Mouse (Mus musculus) forebrain, embryonic 15.5 days (tissue): ENCODE results near the gene Flad1. TPM values are rescaled to one million over a fixed set of nuclear protein-coding genes. Genes with fewer than 3 reads are reported as not detected.

Experiments
- ATAC-seq: fragments of 200-750 bp; cut with Nextera tagmentation; replicated peaks from 2 replicates; pipeline ENCODE4 v1.8.0; 2017; ENCODE audit warnings: mild to moderate bottlenecking, moderate TSS enrichment, moderate library complexity
- H3K27ac ChIP-seq: fragments of 300-500 bp; sonication (generic); replicated peaks from 2 replicates; pipeline ENCODE4 v1.5.1; 2015; ENCODE audit warnings: mild to moderate bottlenecking, inconsistent platforms
- H3K27me3 ChIP-seq: fragments of 300-500 bp; sonication (generic); 2 replicates; pipeline ENCODE4 v1.6.1; 2015; ENCODE audit warnings: inconsistent platforms
- H3K36me3 ChIP-seq: fragments of 300-500 bp; sonication (generic); 2 replicates; pipeline ENCODE4 v1.6.1; 2015; ENCODE audit warnings: mild to moderate bottlenecking, inconsistent platforms
- H3K4me1 ChIP-seq: fragments of 300-500 bp; sonication (generic); 2 replicates; pipeline ENCODE4 v1.6.1; 2015; ENCODE audit warnings: inconsistent platforms
- H3K4me2 ChIP-seq: fragments of 300-500 bp; sonication (generic); replicated peaks from 2 replicates; pipeline ENCODE4 v1.6.1; 2015; ENCODE audit warnings: mild to moderate bottlenecking, inconsistent platforms
- H3K4me3 ChIP-seq: fragments of 300-500 bp; sonication (generic); 2 replicates; pipeline ENCODE4 v1.5.1; 2015; ENCODE audit warnings: mild to moderate bottlenecking, inconsistent platforms
- H3K9ac ChIP-seq: fragments of 300-500 bp; sonication (generic); replicated peaks from 2 replicates; pipeline ENCODE4 v1.6.1; 2015; ENCODE audit warnings: mild to moderate bottlenecking, inconsistent platforms
- H3K9me3 ChIP-seq: fragments of 300-500 bp; sonication (generic); 2 replicates; pipeline ENCODE4 v1.6.1; 2016; ENCODE audit warnings: inconsistent platforms
- WGBS: fragments of 180-500 bp; shearing (Covaris S2); methylation state at CpG from one replicate; pipeline ENCODE4 v1.1.7; 2015; ENCODE audit warnings: mixed read lengths; 5-methylcytosine and 5-hydroxymethylcytosine counted together
- polyA plus RNA-seq: library from polyadenylated mRNA; unstranded; fragments of >200 nt; fragmentation: Nextera tagmentation; extraction: Ambion mirVana; gene quantifications from 2 replicates; pipeline ENCODE4 v1.2.1, GENCODE M21; 2015

The Flad1 gene
- 42.0 and 42.3 TPM in 2 replicates for polyA plus RNA-seq

DNA sequence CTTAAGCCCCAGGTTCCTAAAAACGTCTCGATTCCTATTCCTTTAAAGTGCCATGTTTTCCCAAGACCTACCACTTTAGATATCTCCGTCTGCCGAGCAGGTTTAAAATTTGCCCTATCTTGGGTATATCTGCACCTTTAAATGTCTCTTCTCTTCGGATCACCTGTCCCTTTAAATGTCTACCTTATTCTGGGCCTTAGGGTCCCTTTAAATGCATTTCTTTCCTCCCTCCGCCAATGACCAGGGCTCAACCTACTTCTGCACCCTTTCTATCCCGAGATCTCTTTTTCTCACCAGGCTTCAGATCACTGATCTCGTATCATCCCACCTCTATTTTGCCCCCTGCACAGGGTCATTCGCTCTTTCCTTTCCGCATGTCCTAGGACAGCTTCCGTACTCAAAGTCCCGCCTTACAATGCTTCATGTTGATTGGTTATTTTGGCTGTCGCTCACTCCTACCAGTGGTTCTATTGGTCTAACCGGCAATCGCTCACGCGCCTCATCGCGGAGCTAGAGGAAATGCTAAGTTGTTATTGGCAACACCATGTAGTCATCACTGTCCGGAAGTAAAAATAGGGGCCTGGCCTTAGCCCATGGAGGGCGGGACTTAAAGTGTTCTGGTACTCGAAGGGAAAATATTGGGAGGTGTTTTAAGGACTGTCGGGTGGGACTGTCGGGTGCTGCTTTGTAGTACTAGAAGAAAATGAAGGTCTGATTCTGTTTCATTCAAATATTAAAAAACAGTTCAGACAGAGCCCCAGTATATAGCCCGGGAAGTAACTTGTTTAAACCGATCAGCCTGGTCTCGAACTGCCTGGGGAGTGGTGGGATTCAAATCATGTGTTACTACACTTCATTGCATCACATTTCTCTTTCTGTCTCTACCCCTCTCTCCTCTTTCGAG lies at the start of gene Flad1:
Gene Flad1 (minus strand): TSS at position 381 of the 904 bp plus-strand sequence.
- ATAC-seq, result peak; percentile 100
- H3K9me3 ChIP-seq, result no peaks in the 10 kb centered on the region
- H3K4me2 ChIP-seq, result peak within 1 kb of the TSS; percentile 67
- peak within 1 kb of the TSS; percentile 69 for H3K4me3 ChIP-seq
- H3K27ac ChIP-seq, result peak within 1 kb of the TSS; percentile 71
- peaks cover 26% of the 10 kb centered on the region for H3K36me3 ChIP-seq
- H3K4me1 ChIP-seq, result peaks cover 26% of the 10 kb centered on the region
- H3K9ac ChIP-seq, result peak within 1 kb of the TSS; percentile 60
- H3K27me3 ChIP-seq, result no peaks in the 10 kb centered on the region
- 6% methylated on average over 28 of the region's 28 CpGs for WGBS

- Histone ChIP-seq H3K27me3 (no peaks in the 10 kb centered on the region), H3K4me1 (peaks cover 16% of the 10 kb centered on the region), H3K4me3 (peak overlapping the region; percentile 57), H3K4me2 (peak overlapping the region; percentile 64), H3K9ac (peak overlapping the region; percentile 72), H3K9me3 (no peaks in the 10 kb centered on the region), H3K27ac (peak overlapping the region; percentile 92), H3K36me3 (no peaks in the 10 kb centered on the region)
- WGBS, result under 1% methylated on average over 35 of the region's 36 CpGs
- ATAC-seq, result peak; percentile 90
Measured at GRCm38 (mm10) chr3:89458965-89459807, 47.5 kb upstream of the Flad1 start.

DNA sequence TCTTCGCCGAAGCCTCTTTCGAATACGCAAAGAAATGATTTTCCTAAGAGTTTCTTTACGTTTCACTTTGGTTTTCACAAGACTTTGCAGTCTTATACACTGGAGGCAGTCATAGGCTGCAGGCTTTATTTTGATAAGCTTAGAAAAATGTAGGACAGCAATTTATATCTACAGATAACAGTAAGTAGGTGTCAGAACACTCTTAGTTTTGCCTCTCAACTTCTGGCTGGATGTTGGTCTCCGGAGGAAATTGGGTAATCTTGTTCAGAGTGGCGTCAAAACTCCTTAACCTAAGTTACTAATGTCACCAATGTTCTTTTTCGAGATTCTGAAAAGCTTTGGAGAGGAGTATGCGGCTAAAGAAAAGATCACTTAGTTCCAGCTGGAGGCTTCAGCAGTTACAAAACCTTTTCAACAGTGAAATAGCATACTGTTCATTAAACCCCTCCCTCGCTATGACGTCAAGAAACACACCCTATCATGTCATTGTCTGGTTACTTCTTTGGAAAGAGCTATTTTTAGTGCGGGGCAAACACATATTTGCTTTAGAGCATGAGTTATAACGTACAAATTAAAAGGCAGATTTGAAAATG lies 46.8 kb upstream of the Flad1 start:
- Histone ChIP-seq H3K27ac (peak overlapping the region; percentile 92), H3K9ac (peak overlapping the region; percentile 72; the same call in 1 of the 2 replicates), H3K4me2 (peak overlapping the region; percentile 64), H3K4me1 (peaks cover 16% of the 10 kb centered on the region), H3K36me3 (no peaks in the 10 kb centered on the region), H3K27me3 (no peaks in the 10 kb centered on the region), H3K9me3 (no peaks in the 10 kb centered on the region), H3K4me3 (peak overlapping the region; percentile 57)
- 41% methylated on average over 13 of the region's 13 CpGs for WGBS
- ATAC-seq, result peak; percentile 66

DNA sequence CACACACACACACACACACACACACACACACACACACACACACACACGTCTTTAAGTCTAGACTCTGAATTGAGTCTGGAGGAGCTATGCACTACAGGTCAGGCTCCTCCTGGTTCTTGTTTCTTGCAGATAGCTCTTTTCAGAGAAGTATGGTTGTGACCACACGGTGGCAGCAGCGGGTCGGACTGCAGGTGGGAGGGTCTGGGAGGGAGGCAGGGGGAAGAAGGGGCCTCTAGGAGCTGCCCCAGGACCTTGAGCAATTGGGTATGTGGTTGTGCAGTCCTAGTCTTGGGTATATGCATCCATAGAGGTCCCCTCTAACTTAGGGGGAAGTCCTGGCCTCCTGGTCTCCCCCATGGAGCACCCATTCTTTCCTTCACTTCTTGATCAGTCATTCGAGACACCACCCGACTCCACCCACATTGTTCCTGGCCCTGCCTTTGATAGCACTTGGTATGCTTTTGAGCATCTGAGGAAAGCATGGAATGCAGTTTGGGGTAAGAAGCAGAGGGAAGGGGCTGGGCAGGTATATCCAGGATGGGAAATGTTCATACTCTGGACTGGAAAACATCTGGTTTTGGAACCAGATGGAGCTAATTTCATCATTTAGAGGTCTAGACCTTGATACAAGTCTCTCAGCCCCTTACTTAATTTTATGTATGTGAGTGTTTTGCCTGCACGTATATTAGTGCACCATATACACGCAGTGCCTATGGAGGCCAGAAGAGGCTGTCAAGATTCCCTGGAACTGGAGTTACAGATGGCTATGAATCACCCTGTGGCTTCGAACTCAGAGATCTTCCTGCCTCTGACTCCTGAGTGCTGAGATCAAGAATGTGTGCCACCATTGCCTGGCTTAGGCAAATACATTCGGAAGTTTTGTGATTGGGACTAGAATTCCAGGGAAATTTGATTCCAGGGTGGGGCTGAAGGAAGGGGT lies 45.3 kb upstream of the Flad1 start:
- no peak overlapping the region for H3K4me3 ChIP-seq
- peaks cover 16% of the 10 kb centered on the region for H3K4me1 ChIP-seq
- no peaks in the 10 kb centered on the region for H3K9me3 ChIP-seq
- H3K9ac ChIP-seq, result no peak overlapping the region
- no peak overlapping the region for H3K4me2 ChIP-seq
- no peak overlapping the region for H3K27ac ChIP-seq
- H3K36me3 ChIP-seq, result no peaks in the 10 kb centered on the region
- 38% methylated on average over 10 of the region's 10 CpGs for WGBS
- no peaks in the 10 kb centered on the region for H3K27me3 ChIP-seq
- 0 out of 2 replicates have a peak, but pooled peaks have one; percentile 16 for ATAC-seq

DNA sequence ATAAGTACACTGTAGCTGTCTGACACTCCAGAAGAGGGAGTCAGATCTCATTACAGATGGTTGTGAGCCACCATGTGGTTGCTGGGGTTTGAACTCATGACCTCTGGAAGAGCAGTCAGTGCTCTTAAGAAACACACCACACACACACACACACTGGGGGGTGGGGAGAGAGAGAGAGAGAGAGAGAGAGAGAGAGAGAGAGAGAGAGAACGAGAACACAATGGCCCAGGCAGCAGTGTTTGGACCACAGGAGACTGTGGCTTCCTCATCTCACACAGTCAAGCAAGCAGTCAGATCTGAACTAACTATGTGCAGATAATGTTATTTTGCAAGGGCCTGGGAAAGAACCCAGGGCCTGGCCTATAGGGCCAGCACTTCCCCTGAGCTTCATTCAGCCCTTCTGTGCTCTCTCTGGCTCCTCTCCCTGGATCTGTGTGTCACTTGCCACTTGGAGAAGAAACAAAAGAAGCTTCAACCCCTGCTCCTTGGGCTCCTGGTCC lies 44.2 kb upstream of the Flad1 start:
- no peaks in the 10 kb centered on the region for H3K9me3 ChIP-seq
- no peak for ATAC-seq
- H3K4me1 ChIP-seq, result peaks cover 13% of the 10 kb centered on the region
- H3K4me2 ChIP-seq, result no peak overlapping the region
- no peaks in the 10 kb centered on the region for H3K27me3 ChIP-seq
- no peak overlapping the region for H3K27ac ChIP-seq
- H3K36me3 ChIP-seq, result no peaks in the 10 kb centered on the region
- H3K9ac ChIP-seq, result no peak overlapping the region
- no peak overlapping the region for H3K4me3 ChIP-seq
- 67% methylated on average over 1 of the region's 1 CpGs for WGBS

- no peak within 1 kb of the TSS for H3K27ac ChIP-seq
- no peaks in the 10 kb centered on the region for H3K27me3 ChIP-seq
- no peaks in the 10 kb centered on the region for H3K36me3 ChIP-seq
- H3K4me2 ChIP-seq, result no peak within 1 kb of the TSS
- no peaks in the 10 kb centered on the region for H3K9me3 ChIP-seq
- WGBS, result 65% methylated on average over 10 of the region's 10 CpGs
- no peak for ATAC-seq
- H3K9ac ChIP-seq, result no peak within 1 kb of the TSS
- peaks cover under 1% of the 10 kb centered on the region for H3K4me1 ChIP-seq
- no peak within 1 kb of the TSS for H3K4me3 ChIP-seq
Measured at GRCm38 (mm10) chr3:89454401-89455177, 42.9 kb upstream of the Flad1 start, which contains the start of gene Pmvk. TSS of gene Pmvk (plus strand) at chr3:89454541.

- Histone ChIP-seq H3K27ac (no peak overlapping the region), H3K4me2 (no peak overlapping the region), H3K9ac (no peak overlapping the region), H3K4me3 (no peak overlapping the region), H3K4me1 (no peaks in the 10 kb centered on the region), H3K27me3 (no peaks in the 10 kb centered on the region), H3K36me3 (no peaks in the 10 kb centered on the region), H3K9me3 (no peaks in the 10 kb centered on the region)
- ATAC-seq, result no peak
- WGBS, result 100% methylated on average over 1 of the region's 1 CpGs
Measured at GRCm38 (mm10) chr3:89451916-89452315, 40.2 kb upstream of the Flad1 start.

- Histone ChIP-seq H3K9ac (no peak overlapping the region), H3K4me3 (no peak overlapping the region), H3K4me1 (no peaks in the 10 kb centered on the region), H3K36me3 (no peaks in the 10 kb centered on the region), H3K27me3 (no peaks in the 10 kb centered on the region), H3K4me2 (no peak overlapping the region), H3K9me3 (no peaks in the 10 kb centered on the region), H3K27ac (no peak overlapping the region)
- WGBS, result 42% methylated on average over 7 of the region's 7 CpGs
- peak; percentile 49 for ATAC-seq
Measured at GRCm38 (mm10) chr3:89449541-89449940, 37.9 kb upstream of the Flad1 start.

DNA sequence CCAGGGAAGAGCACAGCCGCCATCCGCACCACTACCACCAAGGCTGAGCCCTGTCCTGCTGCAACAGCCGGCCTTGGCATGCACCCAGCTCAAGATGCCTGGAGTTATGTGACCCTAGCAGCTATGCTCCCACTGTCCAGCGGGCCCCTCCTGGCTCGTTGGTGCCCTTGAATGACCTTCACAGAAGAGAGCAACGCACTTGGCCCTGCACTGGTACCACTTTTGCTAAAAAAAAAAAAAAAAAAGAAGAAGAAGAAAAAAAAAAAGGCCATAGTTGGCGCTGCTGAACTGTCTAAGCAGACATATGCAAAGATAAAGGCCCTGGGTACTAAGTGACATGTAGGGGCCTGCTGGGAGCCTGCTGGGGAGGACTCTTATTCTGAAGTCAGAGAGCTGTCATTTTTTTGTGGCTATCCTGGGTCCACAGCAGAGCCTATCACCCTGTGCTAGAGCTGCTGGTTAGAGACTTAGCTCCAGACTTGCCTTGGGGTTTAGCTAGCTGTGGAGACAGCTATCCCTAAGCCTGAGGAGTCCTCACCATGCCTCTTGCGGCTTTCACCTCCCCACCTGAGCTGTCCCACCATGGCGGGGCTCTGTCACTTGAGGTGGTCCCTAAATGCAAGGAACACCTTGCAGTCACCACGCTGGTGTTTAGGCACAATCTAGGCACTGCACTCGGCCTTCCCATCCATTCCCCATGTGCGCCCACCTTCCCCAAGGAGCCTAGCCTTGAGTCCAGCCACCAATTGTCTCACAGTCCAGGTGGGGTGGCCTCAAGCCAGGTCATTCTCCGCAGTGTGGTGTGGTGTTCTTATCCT lies 37.3 kb upstream of the Flad1 start:
- Histone ChIP-seq H3K36me3 (no peaks in the 10 kb centered on the region), H3K27me3 (no peaks in the 10 kb centered on the region), H3K9ac (no peak overlapping the region), H3K9me3 (no peaks in the 10 kb centered on the region), H3K4me1 (no peaks in the 10 kb centered on the region), H3K27ac (no peak overlapping the region), H3K4me2 (no peak overlapping the region), H3K4me3 (no peak overlapping the region)
- 71% methylated on average over 13 of the region's 13 CpGs for WGBS
- ATAC-seq, result no peak

GRCm38 (mm10) chr3:89440691-89441090 lies 29.0 kb upstream of the Flad1 start:
- peaks cover 10% of the 10 kb centered on the region for H3K4me1 ChIP-seq
- WGBS, result 92% methylated on average over 2 of the region's 2 CpGs
- no peak overlapping the region for H3K4me2 ChIP-seq
- no peak overlapping the region for H3K27ac ChIP-seq
- no peak overlapping the region for H3K9ac ChIP-seq
- no peaks in the 10 kb centered on the region for H3K9me3 ChIP-seq
- H3K4me3 ChIP-seq, result no peak overlapping the region
- no peaks in the 10 kb centered on the region for H3K27me3 ChIP-seq
- ATAC-seq, result no peak
- no peaks in the 10 kb centered on the region for H3K36me3 ChIP-seq
